Mouse (Mus musculus): ENCODE data around the gene Ppp1cc.
"Not testable (repeated sequence)": the region's sequence is repeated elsewhere in the genome, so short reads cannot be mapped to it uniquely, and the experiment has no call there.

Ppp1cc gene

GRCm38 (mm10) chr5:122168344-122169069 lies 10.4 kb downstream of the Ppp1cc start:
- no peak for DNase-seq

- no peak for DNase-seq
These were observed 13.0 kb downstream of the Ppp1cc start for GRCm38 (mm10) chr5:122171058-122171457.

GRCm38 (mm10) chr5:122175402-122175801 lies 17.3 kb downstream of the Ppp1cc start:
- DNase-seq = no peak

- DNase-seq = no peak
These were observed 17.9 kb downstream of the Ppp1cc start for GRCm38 (mm10) chr5:122175961-122176360.

GRCm38 (mm10) chr5:122176398-122176797 lies 18.3 kb downstream of the Ppp1cc start:
- no peak for DNase-seq

GRCm38 (mm10) chr5:122179665-122180064 lies 21.6 kb downstream of the Ppp1cc start:
- peak; percentile 51 for DNase-seq

- DNase-seq = no peak
These were observed 26.3 kb downstream of the Ppp1cc start for GRCm38 (mm10) chr5:122184283-122184806.

GRCm38 (mm10) chr5:122184858-122185257 lies 26.8 kb downstream of the Ppp1cc start:
- not testable (repeated sequence) for DNase-seq

- DNase-seq = no peak
These were observed 31.0 kb downstream of the Ppp1cc start for GRCm38 (mm10) chr5:122189115-122189514.

GRCm38 (mm10) chr5:122190465-122190864 lies 32.4 kb downstream of the Ppp1cc start:
- DNase-seq = no peak

- DNase-seq = no peak
These were observed 33.4 kb downstream of the Ppp1cc start for GRCm38 (mm10) chr5:122191269-122192063.

GRCm38 (mm10) chr5:122192347-122192746 lies 34.3 kb downstream of the Ppp1cc start:
- no peak for DNase-seq

GRCm38 (mm10) chr5:122200872-122201271 lies 42.8 kb downstream of the Ppp1cc start:
- no peak for DNase-seq

GRCm38 (mm10) chr5:122201904-122202303 lies 43.8 kb downstream of the Ppp1cc start:
- no peak for DNase-seq

GRCm38 (mm10) chr5:122204180-122204579 lies 46.1 kb downstream of the Ppp1cc start:
- no peak for DNase-seq

GRCm38 (mm10) chr5:122206475-122206874 lies 48.4 kb downstream of the Ppp1cc start, which contains the start of gene Hvcn1:
TSS of gene Hvcn1 (plus strand) at chr5:122206804.
- DNase-seq = no peak

GRCm38 (mm10) chr5:122208909-122209308 lies 50.8 kb downstream of the Ppp1cc start:
- no peak for DNase-seq

- peak; percentile 57 for DNase-seq
These were observed 51.7 kb downstream of the Ppp1cc start for GRCm38 (mm10) chr5:122209591-122210368.

GRCm38 (mm10) chr5:122210890-122211289 lies 52.8 kb downstream of the Ppp1cc start:
- no peak for DNase-seq

- no peak for DNase-seq
These were observed 54.0 kb downstream of the Ppp1cc start for GRCm38 (mm10) chr5:122212125-122212524.

- not testable (repeated sequence) for DNase-seq
These were observed 54.7 kb downstream of the Ppp1cc start for GRCm38 (mm10) chr5:122212820-122213219.

GRCm38 (mm10) chr5:122213861-122214260 lies 55.8 kb downstream of the Ppp1cc start:
- peak; percentile 1 for DNase-seq

- DNase-seq = no peak
These were observed 59.6 kb downstream of the Ppp1cc start for GRCm38 (mm10) chr5:122217636-122218035.
